Mouse (Mus musculus) kidney, adult 2 months (tissue): ENCODE results near the gene Olfr959. TPM values are rescaled to one million over a fixed set of nuclear protein-coding genes. Genes with fewer than 3 reads are reported as not detected.

Experiments
- DNase-seq: peaks from one replicate; pipeline ENCODE4 v3.0.0; 2021
- H3K27ac ChIP-seq: fragments of 200-500 bp; 2 replicates; pipeline ENCODE4 v1.5.1; 2012; ENCODE audit warnings: low read depth, low read length, control low read depth, inconsistent platforms; ENCODE audit not compliant: insufficient read depth
- H3K27me3 ChIP-seq: fragments of 200-500 bp; replicated peaks from 2 replicates; pipeline ENCODE4 v1.6.1; 2012; ENCODE audit warnings: mild to moderate bottlenecking, moderate library complexity, low read length, inconsistent platforms; ENCODE audit not compliant: control insufficient read depth, insufficient read depth
- H3K36me3 ChIP-seq: fragments of 200-500 bp; 2 replicates; pipeline ENCODE4 v1.6.1; 2012; ENCODE audit warnings: mild to moderate bottlenecking, moderate library complexity, low read length, inconsistent platforms; ENCODE audit not compliant: control insufficient read depth, insufficient read depth
- H3K4me1 ChIP-seq: fragments of 200-500 bp; 2 replicates; pipeline ENCODE4 v1.6.1; 2011; ENCODE audit warnings: low read length; ENCODE audit not compliant: control insufficient read depth, insufficient read depth
- H3K4me3 ChIP-seq: fragments of 200-500 bp; 2 replicates; pipeline ENCODE4 v1.5.1; 2011; ENCODE audit warnings: mild to moderate bottlenecking, low read depth, low read length, control low read depth; ENCODE audit not compliant: insufficient read depth
- CTCF ChIP-seq: fragments of 200-500 bp; conservative IDR thresholded peaks from 2 replicates; pipeline ENCODE4 v1.5.1; 2011; ENCODE audit warnings: low read depth, mild to moderate bottlenecking, control low read depth, low read length, moderate library complexity, mixed read lengths; ENCODE audit not compliant: insufficient read depth, insufficient read length
- POLR2A ChIP-seq: fragments of 200-500 bp; IDR thresholded peaks from one replicate; pipeline ENCODE4 v1.6.1; 2011; ENCODE audit warnings: low read depth, low read length, control low read depth
- WGBS: fragments of 180-500 bp; shearing (Covaris S2); methylation state at CpG from one replicate; pipeline ENCODE4 v1.1.7; 2018; 5-methylcytosine and 5-hydroxymethylcytosine counted together
- polyA plus RNA-seq: library from polyadenylated mRNA; depleted of rRNA; stranded (reverse); fragments of >200 nt; gene quantifications from 2 replicates; pipeline ENCODE4 v1.2.3, GENCODE M21; 2012; rRNA removed

The Olfr959 gene
- not detected in 2 replicates for polyA plus RNA-seq

GRCm38 (mm10) chr9:39575469-39575868 lies at the start of gene Olfr959:
Gene Olfr959 (minus strand): TSS chr9:39575569.
- Histone ChIP-seq H3K27me3 (no peaks in the 10 kb centered on the region), H3K4me3 (no peak within 1 kb of the TSS), H3K27ac (no peak within 1 kb of the TSS), H3K4me1 (no peaks in the 10 kb centered on the region), H3K36me3 (no peaks in the 10 kb centered on the region)
- TF ChIP-seq CTCF (no peak), POLR2A (no peak)
- no peak for DNase-seq
- WGBS, result 73% methylated on average over 3 of the region's 3 CpGs

- Histone ChIP-seq H3K4me1 (no peaks in the 10 kb centered on the region), H3K27ac (no peak overlapping the region), H3K4me3 (no peak overlapping the region), H3K36me3 (no peaks in the 10 kb centered on the region), H3K27me3 (no peaks in the 10 kb centered on the region)
- TF ChIP-seq POLR2A (no peak), CTCF (no peak)
- WGBS, result 12% methylated on average over 2 of the region's 2 CpGs
- peak; percentile 2 for DNase-seq
Measured at GRCm38 (mm10) chr9:39624711-39625110, 49.3 kb upstream of the Olfr959 start.

GRCm38 (mm10) chr9:39623783-39624182 lies 48.4 kb upstream of the Olfr959 start:
- no peaks in the 10 kb centered on the region for H3K4me1 ChIP-seq
- TF ChIP-seq CTCF (no peak), POLR2A (no peak)
- H3K4me3 ChIP-seq, result no peak overlapping the region
- DNase-seq, result no peak
- no peak overlapping the region for H3K27ac ChIP-seq
- 90% methylated on average over 3 of the region's 3 CpGs for WGBS
- H3K36me3 ChIP-seq, result no peaks in the 10 kb centered on the region
- H3K27me3 ChIP-seq, result no peaks in the 10 kb centered on the region

GRCm38 (mm10) chr9:39621073-39621472 lies 45.7 kb upstream of the Olfr959 start, which contains the start of gene Olfr960:
Gene Olfr960 (plus strand): TSS chr9:39621373.
- WGBS, result 80% methylated on average over 1 of the region's 1 CpGs
- TF ChIP-seq CTCF, result no peak
- no peak for TF ChIP-seq POLR2A
- Histone ChIP-seq H3K4me1 (no peaks in the 10 kb centered on the region), H3K27ac (no peak within 1 kb of the TSS), H3K27me3 (no peaks in the 10 kb centered on the region), H3K4me3 (no peak within 1 kb of the TSS), H3K36me3 (no peaks in the 10 kb centered on the region)
- no peak for DNase-seq

- no peak for TF ChIP-seq POLR2A
- 0 out of 2 replicates have a peak, but pooled peaks have one; percentile 17 for TF ChIP-seq CTCF
- H3K4me3 ChIP-seq, result no peak overlapping the region
Measured at GRCm38 (mm10) chr9:39611953-39612352, 36.6 kb upstream of the Olfr959 start.

GRCm38 (mm10) chr9:39610355-39610754 lies 35.0 kb upstream of the Olfr959 start, which contains the start of gene Olfr148:
Gene Olfr148 (plus strand): TSS chr9:39610655.
- no peak for TF ChIP-seq POLR2A
- TF ChIP-seq CTCF, result no peak
- H3K4me1 ChIP-seq, result no peaks in the 10 kb centered on the region
- no peaks in the 10 kb centered on the region for H3K36me3 ChIP-seq
- no peaks in the 10 kb centered on the region for H3K27me3 ChIP-seq
- no peak within 1 kb of the TSS for H3K4me3 ChIP-seq
- 76% methylated on average over 3 of the region's 3 CpGs for WGBS
- no peak for DNase-seq
- no peak within 1 kb of the TSS for H3K27ac ChIP-seq

More at GRCm38 (mm10) chr9:39611953-39612352, 36.6 kb upstream of the Olfr959 start:
- DNase-seq, result no peak
- Histone ChIP-seq H3K27ac (no peak overlapping the region), H3K27me3 (no peaks in the 10 kb centered on the region), H3K36me3 (no peaks in the 10 kb centered on the region), H3K4me1 (no peaks in the 10 kb centered on the region)
- WGBS, result 61% methylated on average over 1 of the region's 1 CpGs

- Histone ChIP-seq H3K27me3 (no peaks in the 10 kb centered on the region; the same call in 1 of the 2 replicates), H3K36me3 (no peaks in the 10 kb centered on the region), H3K4me3 (no peak overlapping the region), H3K4me1 (no peaks in the 10 kb centered on the region), H3K27ac (no peak overlapping the region)
- TF ChIP-seq CTCF (no peak), POLR2A (no peak)
- no peak for DNase-seq
Measured at GRCm38 (mm10) chr9:39608497-39608896, 33.1 kb upstream of the Olfr959 start.

- no peaks in the 10 kb centered on the region for H3K36me3 ChIP-seq
- H3K4me1 ChIP-seq, result no peaks in the 10 kb centered on the region
- no peak for TF ChIP-seq POLR2A
- TF ChIP-seq CTCF, result no peak
- 1% methylated on average over 8 of the region's 8 CpGs for WGBS
- H3K4me3 ChIP-seq, result no peak within 1 kb of the TSS
- H3K27ac ChIP-seq, result no peak within 1 kb of the TSS
- no peak for DNase-seq
- no peaks in the 10 kb centered on the region; the same call in 1 of the 2 replicates for H3K27me3 ChIP-seq
Measured at GRCm38 (mm10) chr9:39603999-39604453, 28.7 kb upstream of the Olfr959 start, which contains the start of gene AW551984. Gene AW551984 (minus strand): TSS chr9:39604403.
